In genomic region chr2:152459241-152459640, GRCm38 (mm10) we compare ENCODE assay signal across 25 mouse cellular contexts. TPM values are rescaled to one million over a fixed set of nuclear protein-coding genes. Genes with fewer than 3 reads are reported as not detected.
"Had no signal": no experiment of that assay in that cellular context is flagged by ENCODE, and none has a peak within 500 bp of the region (broad histone marks: within the 10 kb centered on the region; RNA-seq: fewer than 3 reads in every experiment).

No protein-coding gene starts in this region.

- H3K27me3 ChIP-seq: limb, embryonic 15.5 days; midbrain, embryonic 12.5 days; midbrain, embryonic 15.5 days had no signal

- H3K9me3 ChIP-seq: limb, embryonic 12.5 days; limb, embryonic 15.5 days; midbrain, embryonic 12.5 days; midbrain, embryonic 15.5 days had no signal

- DNase-seq: kidney, adult 18-20 months; kidney, adult 9 months; kidney, postnatal 14 days; kidney, postnatal 4 days; left cerebral cortex, postnatal 4 days; liver, postnatal 0 days; lung, embryonic 14.5 days; thymus, adult 18-20 months; thymus, postnatal 14 days; thymus, postnatal 4 days had no signal

- H3K9ac ChIP-seq: limb, embryonic 12.5 days; limb, embryonic 15.5 days; liver, embryonic 14.5 days; liver, postnatal 0 days; lung, embryonic 14.5 days; midbrain, embryonic 12.5 days; midbrain, embryonic 15.5 days had no signal

- H3K36me3 ChIP-seq: limb, embryonic 12.5 days; limb, embryonic 15.5 days; midbrain, embryonic 12.5 days; midbrain, embryonic 15.5 days had no signal

- ATAC-seq: liver, postnatal 0 days; lung, postnatal 0 days; midbrain, embryonic 15.5 days had no signal

- H3K4me3 ChIP-seq: limb, embryonic 12.5 days; limb, embryonic 15.5 days; midbrain, embryonic 12.5 days; midbrain, embryonic 15.5 days had no signal

- H3K27ac ChIP-seq: limb, embryonic 12.5 days; limb, embryonic 15.5 days; liver, embryonic 14.5 days; macrophage; midbrain, embryonic 12.5 days; midbrain, embryonic 15.5 days had no signal

- H3K4me2 ChIP-seq: limb, embryonic 12.5 days; limb, embryonic 15.5 days; liver, embryonic 11.5 days; lung, embryonic 14.5 days; midbrain, embryonic 12.5 days; midbrain, embryonic 15.5 days had no signal

- H3K4me1 ChIP-seq: limb, embryonic 15.5 days; midbrain, embryonic 12.5 days; midbrain, embryonic 15.5 days had no signal

RNA-seq across cellular contexts. Expression of gene Defb23, which starts 5.2 kb away (rescaled TPM):
- polyA plus RNA-seq: kidney, embryonic 16.5 days; limb, embryonic 12.5 days; limb, embryonic 15.5 days; liver, embryonic 11.5 days; liver, embryonic 14.5 days; liver, postnatal 0 days; lung, embryonic 14.5 days; lung, postnatal 0 days; macrophage; midbrain, embryonic 12.5 days; midbrain, embryonic 15.5 days; neural tube, embryonic 11.5 days; neural tube, embryonic 14.5 days; small intestine, adult 2 months; spleen, adult 2 months; stomach, embryonic 16.5 days; testis, adult 2 months had no signal

RNA-seq across cellular contexts. Expression of gene Defb20, which starts 17.6 kb away (rescaled TPM):
- polyA plus RNA-seq: kidney, embryonic 16.5 days; limb, embryonic 12.5 days; limb, embryonic 15.5 days; liver, embryonic 11.5 days; liver, embryonic 14.5 days; liver, postnatal 0 days; lung, embryonic 14.5 days; lung, postnatal 0 days; macrophage; midbrain, embryonic 12.5 days; midbrain, embryonic 15.5 days; neural tube, embryonic 11.5 days; neural tube, embryonic 14.5 days; small intestine, adult 2 months; spleen, adult 2 months; stomach, embryonic 16.5 days had no signal

RNA-seq across cellular contexts. Expression of gene Defb22, which starts 30.7 kb away (rescaled TPM):
- polyA plus RNA-seq: kidney, embryonic 16.5 days; limb, embryonic 12.5 days; limb, embryonic 15.5 days; liver, embryonic 11.5 days; liver, embryonic 14.5 days; liver, postnatal 0 days; lung, embryonic 14.5 days; lung, postnatal 0 days; macrophage; midbrain, embryonic 12.5 days; midbrain, embryonic 15.5 days; neural tube, embryonic 11.5 days; neural tube, embryonic 14.5 days; small intestine, adult 2 months; spleen, adult 2 months; stomach, embryonic 16.5 days; testis, adult 2 months had no signal

RNA-seq across cellular contexts. Expression of gene 6820408C15Rik, which starts 43.9 kb away (rescaled TPM):
- polyA plus RNA-seq: limb, embryonic 15.5 days; macrophage; small intestine, adult 2 months had no signal
